Mouse (Mus musculus): ENCODE results near the gene Samd4b.

DNA sequence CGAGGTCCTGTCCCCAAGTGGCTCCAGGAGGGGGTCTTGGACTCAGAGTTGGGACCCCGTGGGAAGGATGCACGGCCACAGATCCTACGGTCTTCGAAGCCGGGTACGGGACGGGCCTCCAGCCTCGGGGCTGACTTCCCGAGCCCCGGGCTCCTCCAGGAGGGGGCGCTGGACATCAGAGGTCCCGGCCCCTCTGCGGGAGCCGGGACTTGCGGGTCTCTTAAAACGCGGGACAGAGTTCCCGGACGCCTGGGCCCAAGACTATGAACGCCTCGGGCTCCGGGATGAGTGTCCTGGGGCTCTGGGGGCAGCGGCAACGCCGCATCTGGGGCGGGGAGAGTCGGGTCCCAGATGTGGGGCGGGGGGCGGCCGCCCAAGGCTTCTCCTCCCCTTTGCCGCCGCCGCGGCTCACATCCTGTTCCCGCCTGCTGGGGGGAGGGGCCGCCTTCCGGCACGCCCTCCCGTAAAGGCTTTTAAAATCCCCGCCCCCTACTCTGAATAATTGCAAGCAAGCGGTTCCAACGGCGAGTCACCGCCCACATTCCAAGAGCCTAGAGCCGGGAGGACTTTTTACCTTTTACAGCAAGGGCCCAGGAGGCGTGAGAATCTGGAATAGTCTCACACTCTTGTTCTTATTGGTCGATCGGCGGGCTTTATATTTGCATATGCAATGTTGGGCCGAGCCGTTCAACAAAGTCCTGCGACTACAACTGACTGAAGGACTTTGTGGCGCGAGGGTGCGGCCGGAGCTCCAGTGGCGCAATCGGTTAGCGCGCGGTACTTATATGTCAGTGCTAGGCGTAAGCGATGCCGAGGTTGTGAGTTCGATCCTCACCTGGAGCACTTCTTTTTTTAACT, 225.5 kb downstream of the Samd4b start, which contains the start of gene Plekhg2:
- TF ChIP-seq CTCF (conservative IDR thresholded peaks at IDR 0.05; ENCODE audit: low read length) (peak; percentile 48), NANOG (IDR thresholded peaks at IDR 0.05; ENCODE audit: borderline replicate concordance, low read length) (no peak), POU5F1 (IDR thresholded peaks at IDR 0.05; ENCODE audit: borderline replicate concordance, low read length) (no peak)

Data from E14TG2a.4 (cell line).